Mouse (Mus musculus) B cell, adult 2 months (primary cell): ENCODE data around the gene Gm8281.
"Not testable (repeated sequence)": the region's sequence is repeated elsewhere in the genome, so short reads cannot be mapped to it uniquely, and the experiment has no call there.

ENCODE experiments used
- DNase-seq, 2 experiments: peaks; one replicate each; pipeline ENCODE4 v3.0.0; 2022

Gene Gm8281

GRCm38 (mm10) chr14:5070611-5071490 lies at the start of gene Gm8281:
TSS of gene Gm8281 (plus strand) at chr14:5071040.
- not testable (repeated sequence) for DNase-seq

DNA sequence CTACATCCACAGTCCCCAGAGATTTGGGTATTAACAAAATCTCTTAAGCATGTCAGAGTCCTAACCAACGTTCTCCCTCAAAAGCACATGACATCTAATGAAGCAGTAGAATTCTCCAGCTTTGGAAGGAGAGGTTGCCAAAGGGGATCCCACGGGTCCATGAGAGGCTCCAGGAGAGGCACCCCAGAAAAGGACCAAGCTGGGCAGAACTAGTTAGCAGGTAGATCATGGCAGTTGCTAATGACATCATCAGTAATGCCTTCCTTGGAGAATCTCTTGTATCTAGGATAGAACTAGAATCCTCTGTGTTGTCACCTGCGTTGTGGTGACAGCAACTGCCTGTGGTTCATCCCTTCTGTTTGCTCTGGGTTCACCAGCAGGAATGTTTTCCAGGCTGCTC lies 20.5 kb upstream of the Gm8281 start, which contains the start of gene 4930555G01Rik:
Gene 4930555G01Rik, plus strand, starts transcription at position 301 of the 400 bp plus-strand sequence.
- not testable (repeated sequence) for DNase-seq

- not testable (repeated sequence) for DNase-seq
Observed at GRCm38 (mm10) chr14:5131219-5131618, 60.4 kb downstream of the Gm8281 start, which contains the start of gene Gm8279. TSS of gene Gm8279 (plus strand) at chr14:5131519.
